Mouse (Mus musculus): ENCODE data around the gene Slitrk5.
"Not testable (repeated sequence)": the region's sequence is repeated elsewhere in the genome, so short reads cannot be mapped to it uniquely, and the experiment has no call there.

The Slitrk5 gene

GRCm38 (mm10) chr14:111674664-111675147 lies at the start of gene Slitrk5:
Slitrk5 (plus strand) TSS chr14:111675097.
- peak; percentile 79 for DNase-seq (ENCODE audit: low spot score)

GRCm38 (mm10) chr14:111672942-111673341 lies 2.0 kb upstream of the Slitrk5 start:
- DNase-seq (ENCODE audit: low spot score), result no peak

- DNase-seq (ENCODE audit: low spot score), result no peak
These were observed 591 bp downstream of the Slitrk5 start for GRCm38 (mm10) chr14:111675211-111676165.

GRCm38 (mm10) chr14:111676166-111676581 lies 1.3 kb downstream of the Slitrk5 start:
- no peak for DNase-seq (ENCODE audit: low spot score)

GRCm38 (mm10) chr14:111676851-111677291 lies 2.0 kb downstream of the Slitrk5 start:
- DNase-seq (ENCODE audit: low spot score), result no peak

GRCm38 (mm10) chr14:111677361-111678070 lies 2.6 kb downstream of the Slitrk5 start:
- DNase-seq (ENCODE audit: low spot score), result no peak

- DNase-seq (ENCODE audit: low spot score), result no peak
These were observed 5.4 kb downstream of the Slitrk5 start for GRCm38 (mm10) chr14:111680271-111680670.

GRCm38 (mm10) chr14:111681092-111681708 lies 6.3 kb downstream of the Slitrk5 start:
- DNase-seq (ENCODE audit: low spot score), result no peak

- DNase-seq (ENCODE audit: low spot score), result no peak
These were observed 6.9 kb downstream of the Slitrk5 start for GRCm38 (mm10) chr14:111681773-111682172.

- DNase-seq (ENCODE audit: low spot score), result no peak
These were observed 8.6 kb downstream of the Slitrk5 start for GRCm38 (mm10) chr14:111683543-111683942.

- DNase-seq (ENCODE audit: low spot score), result not testable (repeated sequence)
These were observed 15.2 kb downstream of the Slitrk5 start for GRCm38 (mm10) chr14:111690139-111690538.

- DNase-seq (ENCODE audit: low spot score), result no peak
These were observed 54.9 kb downstream of the Slitrk5 start for GRCm38 (mm10) chr14:111729833-111730232.
